Mouse (Mus musculus) testis, postnatal 14 days (tissue): ENCODE measurements at regions not wholly inside any gene's neighbourhood (a gene's known extent, or its start where the extent isn't known, plus 50 kb on each side); places are given as distances from the start of the nearest gene placed in this dataset.

ENCODE experiments used
- DNase-seq: peaks from one replicate; pipeline ENCODE4 v3.0.0; 2021; ENCODE audit warnings: low spot score

GRCm38 (mm10) chr10:67439042-67439635 is 96.1 kb upstream of the Egr2 start:
- no peak for DNase-seq

DNA sequence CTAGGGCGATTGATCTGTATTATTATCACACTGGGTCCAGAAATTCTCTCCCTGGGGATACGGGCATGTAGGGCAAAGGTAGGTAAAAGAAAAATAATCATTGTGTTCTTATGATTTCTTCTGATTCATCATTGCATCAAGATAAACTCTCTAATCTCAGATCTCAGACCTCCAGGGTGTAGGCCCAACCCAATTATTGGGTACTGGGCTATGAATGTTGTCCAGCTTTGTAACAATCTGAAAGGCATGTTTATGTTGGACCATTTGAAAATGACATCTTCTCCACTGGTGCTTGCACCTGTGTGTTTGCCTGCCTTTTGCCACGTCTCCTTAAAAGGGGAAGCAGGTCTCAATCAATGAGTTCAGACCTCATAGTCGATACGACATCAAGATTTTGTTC is 95.4 kb upstream of the Egr2 start:
- no peak for DNase-seq

GRCm38 (mm10) chr10:67441243-67441642 is 94.0 kb upstream of the Egr2 start:
- no peak for DNase-seq

DNA sequence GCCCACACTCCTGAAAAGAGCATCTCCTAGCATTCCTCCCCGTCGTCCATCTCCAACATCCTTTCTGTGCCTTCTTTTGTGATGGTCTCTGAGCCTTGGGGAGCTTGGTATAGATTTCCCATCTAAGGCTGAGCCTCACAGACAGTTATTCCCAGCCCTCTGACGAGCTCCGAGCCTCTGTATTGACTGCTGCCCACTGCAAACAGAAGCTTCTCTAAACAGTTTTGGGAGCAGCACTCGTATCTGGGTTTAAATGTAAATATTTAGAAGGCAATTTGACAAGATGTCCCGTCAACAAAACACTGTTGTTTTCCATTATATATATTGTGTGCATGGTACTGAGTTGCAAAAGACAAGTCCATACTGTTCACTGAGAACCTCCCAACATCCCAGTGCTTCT is 86.4 kb upstream of the Egr2 start:
- DNase-seq, result no peak

DNA sequence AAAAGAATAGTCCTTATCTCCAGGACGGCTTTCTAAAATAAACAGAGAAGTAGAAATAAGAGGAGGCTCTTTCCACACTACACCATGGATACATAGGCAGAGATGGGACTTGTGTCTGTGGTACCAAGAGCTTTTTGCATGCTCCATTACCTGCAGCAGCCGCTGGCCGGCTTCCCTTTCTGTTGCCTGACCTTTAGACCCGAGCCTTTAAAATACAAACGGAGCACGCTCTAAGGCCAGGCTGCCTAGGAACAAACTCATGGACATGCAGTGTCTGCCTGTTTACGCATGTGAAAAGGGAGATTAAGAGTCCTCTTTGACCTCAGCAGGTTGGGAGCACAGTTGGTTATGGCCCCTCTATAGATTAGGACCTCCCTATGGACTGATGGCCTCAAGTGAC is 81.1 kb upstream of the Egr2 start:
- DNase-seq, result no peak

- DNase-seq, result no peak
Measured at GRCm38 (mm10) chr10:67458447-67459272, 76.6 kb upstream of the Egr2 start.

- DNase-seq, result no peak
Measured at GRCm38 (mm10) chr10:67461321-67461720, 74.0 kb upstream of the Egr2 start.

DNA sequence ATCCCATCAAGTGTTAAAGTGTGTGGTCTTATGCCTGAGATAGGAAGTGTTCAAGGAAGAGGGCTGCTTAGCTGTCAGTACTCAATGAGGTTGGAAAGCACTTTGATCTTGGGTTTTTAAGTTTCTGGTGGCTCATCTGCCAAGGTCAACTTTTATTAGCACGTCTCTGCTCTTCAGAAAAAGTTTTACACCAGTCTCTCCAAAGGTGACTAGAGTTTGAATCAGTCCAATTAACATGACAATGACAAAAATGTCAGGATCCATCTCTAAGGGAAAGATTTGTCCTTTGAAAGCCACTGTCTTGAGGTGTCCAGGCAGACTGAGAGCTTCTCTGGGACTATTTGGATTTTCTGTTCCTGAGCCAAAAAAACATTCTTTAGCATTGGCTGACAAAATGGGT is 73.4 kb upstream of the Egr2 start:
- DNase-seq, result no peak

- DNase-seq, result no peak
Measured at GRCm38 (mm10) chr10:67468724-67469123, 66.6 kb upstream of the Egr2 start.

DNA sequence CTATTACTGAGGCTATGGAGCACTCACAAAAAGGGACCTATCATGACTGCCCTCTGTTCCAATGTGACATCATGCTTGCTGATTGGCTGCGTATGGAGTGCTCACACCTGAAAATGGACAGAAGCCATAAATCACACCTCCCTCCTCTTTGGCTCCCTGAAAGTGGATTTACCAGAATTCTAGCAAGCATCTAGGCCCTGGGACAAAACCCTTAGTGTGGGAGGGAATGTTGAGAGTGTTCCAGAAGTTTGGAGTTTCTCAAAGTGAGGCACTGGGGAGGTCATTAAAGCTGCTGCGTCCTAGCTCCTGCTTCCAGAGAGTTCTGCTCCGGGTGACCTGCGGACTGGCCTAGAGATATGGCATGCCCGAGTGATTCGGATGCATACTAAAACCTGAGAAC is 62.3 kb upstream of the Egr2 start:
- DNase-seq, result no peak

DNA sequence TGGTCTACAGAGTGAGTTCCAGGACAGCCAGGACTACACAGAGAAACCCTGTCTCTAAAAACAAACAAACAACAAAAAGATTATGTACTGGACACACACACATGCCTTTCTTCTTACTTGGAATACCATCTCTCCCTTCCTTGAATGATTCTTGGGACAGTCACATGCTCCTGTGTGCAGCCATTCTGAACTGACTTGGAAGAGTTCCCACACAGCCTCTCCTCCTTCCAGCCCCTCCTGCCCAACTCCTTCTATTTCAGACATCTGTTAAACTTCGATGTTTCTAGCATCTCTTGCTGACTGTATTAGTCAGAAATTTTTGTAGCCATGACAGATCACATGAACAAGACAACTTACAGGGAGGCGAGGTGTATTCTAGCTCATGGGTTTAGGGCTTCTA is 60.9 kb upstream of the Egr2 start:
- no peak for DNase-seq

DNA sequence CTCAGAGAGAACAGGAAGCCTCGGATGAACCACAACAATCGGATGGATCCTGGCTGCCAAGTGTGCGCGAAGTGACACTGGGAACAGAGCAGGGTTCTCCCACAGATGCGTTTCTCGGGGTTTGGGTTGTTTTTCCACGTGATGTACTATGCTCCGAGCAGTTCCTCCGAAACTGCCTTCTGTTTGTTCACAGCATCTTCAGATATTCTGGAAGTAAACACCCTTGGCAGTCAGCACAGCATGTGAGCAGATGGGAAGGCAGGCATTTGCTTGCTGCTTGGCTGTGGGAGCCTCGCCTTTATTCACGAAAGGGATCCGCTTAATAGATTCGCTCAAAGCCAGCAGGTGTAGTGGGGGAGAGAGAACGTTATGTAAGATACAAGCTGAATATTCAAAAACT is 53.0 kb upstream of the Egr2 start:
- DNase-seq, result no peak

DNA sequence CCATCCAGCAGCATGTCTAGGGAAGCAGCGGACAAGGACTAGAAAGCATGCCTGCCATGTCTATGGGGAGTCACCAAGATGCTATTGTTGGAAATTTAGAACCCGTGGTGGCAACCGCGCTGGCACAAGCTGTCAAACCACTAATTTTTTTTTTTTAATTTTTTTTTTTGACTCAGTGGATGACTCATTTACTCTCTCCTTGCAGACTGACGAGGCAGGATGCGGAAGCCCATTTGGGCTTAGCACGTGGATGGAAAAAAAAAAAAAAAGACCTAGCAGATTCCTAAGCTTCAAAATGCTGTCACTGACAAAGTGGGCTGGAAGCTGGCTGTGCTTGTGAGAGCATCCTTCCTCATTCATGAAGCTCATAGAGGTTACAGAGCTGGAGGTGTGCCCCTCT is 51.9 kb upstream of the Egr2 start:
- no peak for DNase-seq

- DNase-seq, result no peak
Measured at GRCm38 (mm10) chr10:67484091-67484745, 51.1 kb upstream of the Egr2 start.
